Mouse (Mus musculus) neural tube, embryonic 14.5 days (tissue): Measurements from ENCODE around the gene Pdlim5. TPM values are rescaled to one million over a fixed set of nuclear protein-coding genes. Genes with fewer than 3 reads are reported as not detected.

Source experiments
- ATAC-seq: fragments of 200-750 bp; cut with Nextera tagmentation; 2 replicates; pipeline ENCODE4 v1.8.0; 2017; ENCODE audit warnings: low read depth, mild to moderate bottlenecking, moderate TSS enrichment, moderate library complexity
- H3K27ac ChIP-seq: fragments of 300-500 bp; sonication (generic); 2 replicates; pipeline ENCODE4 v1.5.1; 2014; ENCODE audit warnings: low read depth, mild to moderate bottlenecking, control low read depth, low read length, moderate library complexity, mixed read lengths
- H3K27me3 ChIP-seq: fragments of 300-500 bp; sonication (generic); 2 replicates; pipeline ENCODE4 v1.6.1; 2014; ENCODE audit warnings: low read length; ENCODE audit not compliant: control insufficient read depth, insufficient read depth
- H3K36me3 ChIP-seq: fragments of 300-500 bp; sonication (generic); 2 replicates; pipeline ENCODE4 v1.6.1; 2014; ENCODE audit warnings: low read length, mixed read lengths; ENCODE audit not compliant: control insufficient read depth, insufficient read depth
- H3K4me1 ChIP-seq: fragments of 300-500 bp; sonication (generic); 2 replicates; pipeline ENCODE4 v1.6.1; 2014; ENCODE audit warnings: low read length; ENCODE audit not compliant: control insufficient read depth, insufficient read depth
- H3K4me2 ChIP-seq: fragments of 300-500 bp; sonication (generic); 2 replicates; pipeline ENCODE4 v1.6.1; 2014; ENCODE audit warnings: mild to moderate bottlenecking, low read depth, low read length, control low read depth
- H3K4me3 ChIP-seq: fragments of 300-500 bp; sonication (generic); 2 replicates; pipeline ENCODE4 v1.5.1; 2014; ENCODE audit warnings: low read depth, low read length, control low read depth, mixed read lengths
- H3K9ac ChIP-seq: fragments of 300-500 bp; sonication (generic); replicated peaks from 2 replicates; pipeline ENCODE4 v1.6.1; 2014; ENCODE audit warnings: low read depth, mild to moderate bottlenecking, control low read depth, low read length, mixed read lengths
- H3K9me3 ChIP-seq: fragments of 300-500 bp; sonication (generic); 2 replicates; pipeline ENCODE4 v1.6.1; 2016; ENCODE audit warnings: low read length; ENCODE audit not compliant: control insufficient read depth
- whole genome bisulfite sequencing: fragments of 180-500 bp; shearing (Covaris S2); extraction: QIAGEN DNeasy Blood & Tissue Kit; methylation state at CpG from one replicate; pipeline ENCODE4 v1.1.7; 2014; 5-methylcytosine and 5-hydroxymethylcytosine counted together
- polyA plus RNA-seq: library from polyadenylated mRNA; unstranded; fragments of >200 nt; fragmentation: Nextera tagmentation; extraction: Ambion mirVana; gene quantifications from 2 replicates; pipeline ENCODE4 v1.2.1, GENCODE M21; 2014

Pdlim5 gene
- polyA plus RNA-seq, 1 experiment from 2014 or later: 19.8 TPM

DNA sequence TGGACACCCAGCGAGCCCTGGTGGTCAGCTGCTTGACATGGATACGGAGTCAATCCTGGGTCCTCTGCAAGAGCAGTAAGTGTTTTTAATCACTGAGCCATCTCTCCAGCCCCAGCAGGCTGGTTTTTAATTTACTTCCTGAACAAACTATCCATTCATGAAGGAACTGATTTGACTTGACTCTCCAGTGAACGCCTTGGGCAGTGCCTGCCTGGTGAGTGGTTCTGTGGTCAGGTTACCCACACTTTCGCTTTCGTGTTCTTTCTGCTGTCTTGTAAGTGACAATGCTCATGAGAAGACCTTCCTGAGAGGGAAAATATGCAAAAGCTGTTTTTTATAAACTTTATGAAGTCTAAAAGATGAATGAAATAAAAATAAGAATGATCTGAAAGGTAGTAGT, 152.2 kb downstream of the Pdlim5 start:
- H3K27ac ChIP-seq: no peak overlapping the region
- no peak overlapping the region for H3K9ac ChIP-seq
- H3K4me2 ChIP-seq: no peak overlapping the region
- H3K36me3 ChIP-seq: no peaks in the 10 kb centered on the region
- ATAC-seq: no peak
- H3K9me3 ChIP-seq: no peaks in the 10 kb centered on the region
- no peaks in the 10 kb centered on the region for H3K27me3 ChIP-seq
- 89% methylated on average over 5 of the region's 5 CpGs for WGBS
- no peaks in the 10 kb centered on the region for H3K4me1 ChIP-seq
- H3K4me3 ChIP-seq: no peak overlapping the region

DNA sequence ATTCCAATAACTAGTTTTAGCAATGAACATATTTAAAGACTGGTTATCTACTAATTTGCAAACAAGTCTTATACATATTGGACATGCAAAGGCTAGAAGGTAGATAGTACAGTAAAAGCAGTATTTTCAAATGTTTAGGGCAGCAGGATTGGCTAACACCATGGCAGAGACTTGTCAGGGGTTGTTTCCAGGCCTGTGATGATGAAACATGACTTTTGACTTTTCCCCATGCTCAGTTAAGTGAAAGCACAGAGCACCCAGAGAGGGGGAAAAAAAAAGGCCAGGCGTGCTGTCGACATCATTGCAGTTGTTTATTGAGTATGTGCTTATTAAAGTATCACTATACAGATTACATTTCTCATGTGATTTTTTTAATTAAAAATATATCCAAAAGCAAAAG, 156.2 kb downstream of the Pdlim5 start:
- Histone ChIP-seq H3K4me2 (no peak overlapping the region), H3K4me3 (no peak overlapping the region), H3K4me1 (no peaks in the 10 kb centered on the region), H3K9ac (no peak overlapping the region), H3K36me3 (no peaks in the 10 kb centered on the region), H3K27ac (no peak overlapping the region), H3K27me3 (no peaks in the 10 kb centered on the region), H3K9me3 (no peaks in the 10 kb centered on the region)
- 91% methylated on average over 2 of the region's 2 CpGs for WGBS
- ATAC-seq: no peak

DNA sequence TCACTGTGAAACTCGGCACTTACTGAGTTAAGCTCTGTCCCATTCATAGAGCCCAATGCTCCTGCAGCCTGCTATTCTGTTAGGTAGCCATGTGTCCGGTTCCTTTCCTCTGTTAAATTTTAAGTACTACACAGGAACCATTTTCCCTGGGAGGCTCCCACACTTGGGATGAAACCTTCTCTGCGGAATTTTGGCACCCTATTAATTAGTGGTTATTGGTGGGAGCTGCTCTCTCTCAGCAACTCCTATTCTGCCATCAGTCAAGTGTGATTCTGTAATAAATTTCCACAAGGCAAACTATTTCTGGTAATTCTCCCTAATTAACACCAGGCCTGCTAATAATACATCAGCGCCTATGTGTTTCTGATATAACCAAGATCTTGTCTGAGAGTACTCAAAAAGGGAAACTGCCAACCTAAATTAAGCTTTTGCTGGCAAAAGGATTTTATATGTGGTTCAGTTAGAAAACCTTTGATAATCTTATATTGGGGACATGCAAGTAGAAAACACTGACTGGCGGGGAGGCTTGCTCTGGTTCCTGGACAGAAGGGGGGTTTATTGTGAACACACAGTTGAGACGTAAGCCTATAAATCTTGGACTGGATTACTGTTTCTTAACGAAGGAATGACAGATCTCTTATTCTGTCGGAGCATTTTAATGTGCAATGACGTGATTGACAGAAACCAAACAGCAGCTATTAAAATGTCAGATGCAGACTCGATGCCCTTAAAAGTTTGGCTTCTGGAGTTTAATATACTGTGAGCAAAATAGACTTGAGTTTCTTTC, 157.0 kb downstream of the Pdlim5 start:
- Histone ChIP-seq H3K4me3 (no peak overlapping the region), H3K4me2 (no peak overlapping the region), H3K27me3 (no peaks in the 10 kb centered on the region), H3K4me1 (no peaks in the 10 kb centered on the region), H3K36me3 (no peaks in the 10 kb centered on the region), H3K9ac (no peak overlapping the region), H3K27ac (no peak overlapping the region), H3K9me3 (no peaks in the 10 kb centered on the region)
- ATAC-seq: no peak
- 65% methylated on average over 10 of the region's 10 CpGs for WGBS

DNA sequence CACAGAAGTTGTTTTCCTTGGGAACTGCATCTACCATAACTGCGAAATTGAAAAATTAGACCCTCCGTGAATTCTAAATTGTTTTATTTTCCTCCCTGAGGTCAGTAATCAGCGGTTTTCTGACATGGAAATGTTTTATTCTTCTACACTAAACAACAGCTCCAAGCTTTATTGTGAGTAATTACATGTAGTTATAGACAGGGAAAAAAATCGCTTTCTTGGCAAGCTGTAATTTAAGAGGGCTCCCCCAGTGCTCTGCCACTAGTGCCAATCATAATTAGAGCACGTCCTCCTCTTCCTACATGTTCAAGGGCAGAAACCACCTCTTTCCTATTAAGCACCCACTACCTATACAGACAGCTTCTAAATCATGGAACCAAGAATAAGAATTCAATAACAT, 157.9 kb downstream of the Pdlim5 start:
- no peaks in the 10 kb centered on the region for H3K36me3 ChIP-seq
- H3K9me3 ChIP-seq: no peaks in the 10 kb centered on the region
- H3K9ac ChIP-seq: no peak overlapping the region
- 66% methylated on average over 5 of the region's 5 CpGs for WGBS
- H3K27ac ChIP-seq: no peak overlapping the region
- no peaks in the 10 kb centered on the region for H3K27me3 ChIP-seq
- no peak overlapping the region for H3K4me3 ChIP-seq
- H3K4me2 ChIP-seq: no peak overlapping the region
- H3K4me1 ChIP-seq: no peaks in the 10 kb centered on the region
- no peak for ATAC-seq

DNA sequence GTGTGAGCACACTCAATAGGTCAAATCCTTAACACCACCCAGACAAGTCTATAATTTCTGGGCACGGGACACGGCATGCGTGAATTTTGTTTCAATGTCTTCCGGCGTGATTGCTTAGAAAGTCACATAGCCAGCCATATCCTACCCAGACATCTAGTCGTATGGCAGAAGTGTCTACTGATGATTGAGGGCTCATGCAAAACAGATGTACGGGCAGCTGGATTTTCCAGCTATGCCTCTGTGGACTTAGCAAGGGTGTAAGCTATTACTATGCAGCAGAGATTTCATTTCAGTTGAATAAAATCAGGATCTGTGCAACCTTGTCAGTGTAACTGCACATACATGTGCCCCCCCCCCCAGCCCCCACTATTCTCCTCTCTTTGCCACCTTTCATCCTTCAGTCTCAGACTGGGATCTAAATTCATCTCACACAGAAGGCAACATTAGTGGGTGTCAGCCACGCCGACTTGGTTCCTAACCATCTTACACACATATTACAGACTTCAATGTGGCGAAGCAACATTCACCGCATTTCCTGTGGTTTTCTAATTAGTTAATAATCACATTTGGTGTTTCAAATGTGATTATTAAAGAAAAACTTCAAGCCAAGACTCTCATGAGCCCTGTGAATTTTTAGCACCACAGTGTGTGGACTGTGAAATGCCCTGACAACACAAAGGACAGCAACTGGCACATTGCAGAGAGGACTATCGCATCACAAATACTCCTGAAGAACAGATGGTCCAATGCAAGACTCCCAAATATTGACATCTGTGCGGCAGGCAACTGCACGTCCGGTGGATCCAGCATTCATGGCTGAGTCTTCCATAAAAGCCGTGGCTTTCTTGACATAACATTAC, 161.7 kb downstream of the Pdlim5 start:
- H3K36me3 ChIP-seq: no peaks in the 10 kb centered on the region
- WGBS: 82% methylated on average over 16 of the region's 16 CpGs
- H3K9ac ChIP-seq: no peak overlapping the region
- no peaks in the 10 kb centered on the region for H3K4me1 ChIP-seq
- no peaks in the 10 kb centered on the region for H3K27me3 ChIP-seq
- no peak overlapping the region for H3K4me2 ChIP-seq
- H3K4me3 ChIP-seq: no peak overlapping the region
- H3K27ac ChIP-seq: no peak overlapping the region
- ATAC-seq: no peak
- no peaks in the 10 kb centered on the region for H3K9me3 ChIP-seq

DNA sequence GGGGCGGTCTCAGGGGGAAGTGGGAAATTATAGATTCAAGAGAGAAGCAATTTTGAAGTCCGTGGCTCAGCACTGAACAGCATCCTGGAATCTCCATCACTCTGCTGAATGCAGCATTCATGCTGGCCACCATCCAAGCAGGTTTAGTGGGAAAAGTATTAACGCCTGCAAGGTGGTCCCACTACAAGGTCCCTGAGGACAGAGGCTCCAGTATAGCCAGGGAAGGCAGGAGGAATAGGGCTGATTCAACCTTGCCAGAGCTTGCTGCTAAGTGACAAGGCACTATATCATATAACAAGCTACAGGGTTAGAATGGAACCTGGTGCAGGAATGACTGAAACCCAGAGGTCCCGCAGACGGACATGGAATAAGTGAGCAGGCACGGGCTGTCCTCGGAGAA, 166.8 kb downstream of the Pdlim5 start:
- H3K27me3 ChIP-seq: no peaks in the 10 kb centered on the region
- WGBS: 84% methylated on average over 7 of the region's 7 CpGs
- H3K36me3 ChIP-seq: no peaks in the 10 kb centered on the region
- H3K4me1 ChIP-seq: no peaks in the 10 kb centered on the region
- H3K4me2 ChIP-seq: no peak overlapping the region
- H3K4me3 ChIP-seq: no peak overlapping the region
- H3K9ac ChIP-seq: no peak overlapping the region
- no peaks in the 10 kb centered on the region for H3K9me3 ChIP-seq
- H3K27ac ChIP-seq: no peak overlapping the region
- ATAC-seq: no peak

DNA sequence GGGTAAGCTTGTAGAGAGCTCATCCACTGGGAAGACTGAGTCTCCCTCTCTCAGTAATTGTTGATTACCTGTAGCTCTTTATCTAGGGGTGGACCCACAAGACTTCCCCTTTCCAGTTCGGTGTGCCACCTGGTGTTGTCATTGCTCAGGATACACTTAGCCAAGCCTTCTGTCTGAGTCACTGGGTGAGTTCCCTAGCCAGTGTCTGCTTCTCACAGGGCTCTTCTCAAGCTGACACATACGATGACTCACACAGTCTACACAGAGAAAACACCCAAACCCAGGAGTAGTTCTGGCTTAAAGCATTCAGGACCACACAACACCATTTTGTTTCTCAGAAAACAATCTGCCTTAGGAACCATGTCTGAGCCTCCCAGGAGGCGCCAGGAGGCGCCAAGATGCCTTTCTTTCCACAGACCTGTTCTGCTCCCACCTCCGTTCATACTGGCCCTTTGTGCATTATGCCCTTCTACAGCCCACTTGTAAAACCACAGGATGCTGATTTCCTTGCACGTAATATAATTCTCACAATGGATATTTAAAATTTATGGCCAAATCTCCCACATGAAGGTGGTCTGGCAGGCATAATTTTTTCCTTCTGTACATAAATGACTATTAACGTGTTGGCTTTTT, 172.9 kb downstream of the Pdlim5 start:
- Histone ChIP-seq H3K27ac (no peak overlapping the region), H3K27me3 (no peaks in the 10 kb centered on the region), H3K36me3 (no peaks in the 10 kb centered on the region), H3K4me1 (no peaks in the 10 kb centered on the region), H3K9ac (no peak overlapping the region), H3K4me2 (no peak overlapping the region), H3K9me3 (no peaks in the 10 kb centered on the region), H3K4me3 (no peak overlapping the region)
- ATAC-seq: no peak
- 82% methylated on average over 7 of the region's 7 CpGs for WGBS

DNA sequence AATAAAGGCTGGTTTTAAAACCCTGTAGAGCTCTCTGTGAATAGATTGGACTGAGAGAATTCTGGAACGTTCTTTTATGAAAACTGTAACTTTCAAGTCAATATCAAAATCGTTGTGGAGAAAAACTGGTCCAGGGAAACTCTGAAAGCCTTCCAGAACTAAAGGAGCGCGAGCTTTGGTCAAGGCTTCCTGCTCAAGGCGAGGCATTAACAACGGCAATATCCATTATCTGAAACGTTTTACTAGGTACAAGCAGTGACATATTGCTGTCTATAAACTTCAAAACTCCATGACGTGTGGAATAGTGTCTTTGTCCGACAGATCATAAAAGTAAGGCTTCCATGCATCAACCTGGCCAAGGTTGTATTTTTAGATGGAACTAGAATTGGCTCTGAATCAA, 175.6 kb downstream of the Pdlim5 start:
- Histone ChIP-seq H3K4me2 (no peak overlapping the region), H3K4me3 (no peak overlapping the region), H3K9me3 (no peaks in the 10 kb centered on the region), H3K4me1 (no peaks in the 10 kb centered on the region), H3K9ac (no peak overlapping the region), H3K27me3 (no peaks in the 10 kb centered on the region), H3K27ac (no peak overlapping the region), H3K36me3 (no peaks in the 10 kb centered on the region)
- 73% methylated on average over 9 of the region's 9 CpGs for WGBS
- no peak for ATAC-seq

DNA sequence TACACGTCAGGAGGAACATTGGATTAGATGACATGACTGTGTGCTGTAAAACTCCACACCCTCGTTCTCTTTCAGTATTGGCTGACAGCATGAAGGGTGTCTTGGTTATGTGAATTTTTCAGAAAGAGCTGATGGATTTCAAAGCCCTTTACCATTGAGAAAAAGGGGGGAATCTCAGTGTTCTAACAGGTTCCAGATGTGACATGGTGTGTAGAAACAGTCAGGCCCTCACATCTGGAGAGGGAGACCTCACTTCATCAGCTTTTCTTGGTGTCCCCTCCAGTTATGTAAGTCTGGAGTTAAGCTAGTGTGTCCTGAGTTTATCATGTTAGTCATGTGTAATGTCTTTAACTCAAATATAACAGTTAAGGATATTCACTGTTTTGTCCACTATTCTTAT, 182.7 kb downstream of the Pdlim5 start:
- Histone ChIP-seq H3K9me3 (no peaks in the 10 kb centered on the region), H3K36me3 (no peaks in the 10 kb centered on the region), H3K4me3 (no peak overlapping the region), H3K27ac (no peak overlapping the region), H3K27me3 (no peaks in the 10 kb centered on the region), H3K9ac (no peak overlapping the region), H3K4me2 (no peak overlapping the region), H3K4me1 (no peaks in the 10 kb centered on the region)
- 80% methylated on average over 2 of the region's 2 CpGs for WGBS
- ATAC-seq: no peak
